In the genomic region with DNA sequence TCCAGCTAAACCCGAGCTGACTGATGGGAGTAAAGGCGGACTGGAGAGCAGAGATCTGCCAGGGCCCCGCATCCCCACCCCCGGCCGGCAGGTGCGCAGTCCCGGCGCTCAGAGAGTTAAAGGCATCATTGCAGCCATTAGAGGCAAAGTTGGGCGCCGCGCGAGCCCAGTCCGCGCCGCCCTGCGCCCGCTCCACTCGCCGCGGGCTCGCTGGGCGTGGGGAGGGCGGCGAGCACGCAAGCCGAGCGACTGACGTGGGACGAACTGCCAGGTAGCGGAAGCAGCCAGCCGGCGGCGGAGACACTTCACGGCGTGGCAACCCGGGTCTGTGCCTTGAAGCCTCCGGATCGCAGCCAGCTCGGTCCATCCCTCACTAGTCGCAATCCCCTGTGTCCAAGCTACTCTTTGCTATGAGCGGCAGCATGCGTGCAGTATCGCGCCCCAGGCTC, we compare ENCODE assay signal across 9 mouse cellular contexts. TPM values are rescaled to one million over a fixed set of nuclear protein-coding genes. Genes with fewer than 3 reads are reported as not detected.
DNase-seq lines count a peak whose midpoint lies in the region; ATAC-seq and TF ChIP-seq lines count a peak whose summit lies in the region.
"Had no signal": no experiment of that assay in that cellular context is flagged by ENCODE, and none has a peak within 500 bp of the region (broad histone marks: within the 10 kb centered on the region; RNA-seq: fewer than 3 reads in every experiment).

Vstm2a (plus strand) TSS at position 252 of the 449 bp plus-strand sequence.

- no peak within 1 kb of the TSS for H3K27ac ChIP-seq in gastrocnemius, adult 2 months
- H3K27ac ChIP-seq in bone marrow macrophage, adult 2 months (ENCODE audit: insufficient read depth, low read depth, low read length) = no peak within 1 kb of the TSS
- no peak within 1 kb of the TSS for H3K27ac ChIP-seq in embryonic fibroblast, embryonic 13.5 days (ENCODE audit: insufficient read depth, low read length)
- peak within 1 kb of the TSS; percentile 77 for H3K27ac ChIP-seq in hindbrain, embryonic 15.5 days (replicated peaks)
- peak within 1 kb of the TSS; percentile 95 for H3K27ac ChIP-seq in left cerebral cortex, adult 2 months
- peak within 1 kb of the TSS; percentile 76 for H3K27ac ChIP-seq in midbrain, postnatal 0 days (ENCODE audit: low read depth, low read length)

- TF ChIP-seq POLR2A in bone marrow macrophage, adult 2 months (IDR thresholded peaks at IDR 0.05; ENCODE audit: borderline replicate concordance, low read depth, low read length) = no peak
- TF ChIP-seq POLR2A in embryonic fibroblast, embryonic 13.5 days (IDR thresholded peaks at IDR 0.05; ENCODE audit: low read depth, low read length) = no peak

- WGBS in hindbrain, embryonic 15.5 days = 0% methylated on average over 44 of the region's 44 CpGs
- WGBS in midbrain, postnatal 0 days = 0% methylated on average over 44 of the region's 44 CpGs

- no peaks in the 10 kb centered on the region for H3K9me3 ChIP-seq in hindbrain, embryonic 15.5 days
- H3K9me3 ChIP-seq in midbrain, postnatal 0 days (ENCODE audit: low read length) = no peaks in the 10 kb centered on the region

- 0 out of 2 replicates have a peak, but pooled peaks cover 3% of the 10 kb centered on the region for H3K27me3 ChIP-seq in hindbrain, embryonic 15.5 days
- H3K27me3 ChIP-seq in midbrain, postnatal 0 days (ENCODE audit: insufficient read depth, low read length) = no peaks in the 10 kb centered on the region

- no peaks in the 10 kb centered on the region for H3K4me1 ChIP-seq in bone marrow macrophage, adult 2 months (ENCODE audit: control insufficient read depth, insufficient read depth, low read length)
- no peaks in the 10 kb centered on the region; the same call in 1 of the 2 replicates for H3K4me1 ChIP-seq in embryonic fibroblast, embryonic 13.5 days (ENCODE audit: control insufficient read depth, insufficient read depth, low read length)
- H3K4me1 ChIP-seq in hindbrain, embryonic 15.5 days (replicated peaks) = peaks cover 19% of the 10 kb centered on the region
- H3K4me1 ChIP-seq in midbrain, postnatal 0 days (ENCODE audit: insufficient read depth, low read length) = 0 out of 2 replicates have a peak, but pooled peaks cover 3% of the 10 kb centered on the region

- ATAC-seq in hindbrain, embryonic 15.5 days (ENCODE audit: low FRiP score, low read depth) = peak; percentile 89
- ATAC-seq in midbrain, postnatal 0 days (ENCODE audit: low FRiP score) = peak; percentile 85
- ATAC-seq in erythroblast, adult 5-6 weeks (replicated peaks; ENCODE audit: low FRiP score, poor library complexity, severe bottlenecking) = no peak

- DNase-seq in gastrocnemius, adult 2 months = peak; percentile 48
- DNase-seq in gastrocnemius, postnatal 25 days = no peak
- peak; percentile 75 to 82 for DNase-seq in left cerebral cortex, adult 2 months (ENCODE audit: extremely low spot score in 1 of 2, low spot score in 2 of 2)
- DNase-seq in midbrain, postnatal 0 days (ENCODE audit: low spot score) = peak; percentile 69

- no peak for TF ChIP-seq CTCF in gastrocnemius, adult 2 months (IDR thresholded peaks at IDR 0.05)
- TF ChIP-seq CTCF in bone marrow macrophage, adult 2 months (IDR thresholded peaks at IDR 0.05; ENCODE audit: low read depth, low read length) = no peak
- TF ChIP-seq CTCF in embryonic fibroblast, embryonic 13.5 days (IDR thresholded peaks at IDR 0.05; ENCODE audit: borderline replicate concordance, insufficient read depth, low read length) = no peak
- peak; percentile 28; the same call in 1 of the 2 replicates for TF ChIP-seq CTCF in left cerebral cortex, adult 2 months (IDR thresholded peaks at IDR 0.05)
- TF ChIP-seq CTCF in midbrain, postnatal 0 days (IDR thresholded peaks at IDR 0.05) = peak; percentile 47

- peak within 1 kb of the TSS; percentile 86 for H3K4me2 ChIP-seq in hindbrain, embryonic 15.5 days
- H3K4me2 ChIP-seq in midbrain, postnatal 0 days (ENCODE audit: low read depth, low read length, poor library complexity, severe bottlenecking) = peak within 1 kb of the TSS; percentile 88

- H3K9ac ChIP-seq in hindbrain, embryonic 15.5 days = peak within 1 kb of the TSS; percentile 49
- peak within 1 kb of the TSS; percentile 59 for H3K9ac ChIP-seq in midbrain, postnatal 0 days (replicated peaks; ENCODE audit: low read length, poor library complexity, severe bottlenecking)

- H3K4me3 ChIP-seq in gastrocnemius, adult 2 months = peak within 1 kb of the TSS; percentile 73
- H3K4me3 ChIP-seq in bone marrow macrophage, adult 2 months (ENCODE audit: insufficient read depth, low read length) = 0 out of 2 replicates have a peak within 1 kb of the TSS, but pooled peaks have one; percentile 1
- H3K4me3 ChIP-seq in embryonic fibroblast, embryonic 13.5 days (ENCODE audit: insufficient read depth, low read length) = peak within 1 kb of the TSS; percentile 28
- peak within 1 kb of the TSS; percentile 54 for H3K4me3 ChIP-seq in hindbrain, embryonic 15.5 days
- peak within 1 kb of the TSS; percentile 71 for H3K4me3 ChIP-seq in left cerebral cortex, adult 2 months
- H3K4me3 ChIP-seq in midbrain, postnatal 0 days (ENCODE audit: low read depth, low read length) = peak within 1 kb of the TSS; percentile 58

- H3K36me3 ChIP-seq in hindbrain, embryonic 15.5 days = no peaks in the 10 kb centered on the region
- no peaks in the 10 kb centered on the region for H3K36me3 ChIP-seq in midbrain, postnatal 0 days (ENCODE audit: insufficient read depth, low read length)

- intact Hi-C loops in gastrocnemius, adult 2 months (cut with DNase I) = no loop called here
- intact Hi-C loops in left cerebral cortex, adult 2 months (cut with DNase I) = no loop called here

RNA-seq across cellular contexts. Expression of gene Vstm2a, which starts in this region (rescaled TPM):
- total RNA-seq in gastrocnemius, adult 2 months (2021) = under 1 TPM in 1 of 2 experiments, not detected in 1; 0.18 TPM
- total RNA-seq in gastrocnemius, postnatal 25 days (2021) = under 1 TPM in 1 of 2 experiments, not detected in 1; 0.46 TPM
- polyA plus RNA-seq in bone marrow macrophage, adult 2 months (2012; ENCODE audit: insufficient read depth, insufficient read length, missing spikeins) = not detected in 2 replicates
- polyA plus RNA-seq in embryonic fibroblast, embryonic 13.5 days (2011; ENCODE audit: insufficient read length, low read depth, missing spikeins) = 0.51 TPM in 1 of 2 replicates, not detected in the other
- polyA plus RNA-seq in hindbrain, embryonic 15.5 days (2015; fragmentation: Nextera tagmentation; extraction: Ambion mirVana) = 82.4 and 92.9 TPM in 2 replicates
- total RNA-seq in left cerebral cortex, adult 2 months (2021) = 100 to 1,000 TPM; 128 to 140 TPM
- total RNA-seq in midbrain, postnatal 0 days (2014; rRNA removed) = 164 and 172 TPM in 2 replicates
- 128 and 134 TPM in 2 replicates for polyA plus RNA-seq in midbrain, postnatal 0 days (2015; fragmentation: Nextera tagmentation; extraction: Ambion mirVana)
- not detected in 2 replicates for total RNA-seq in erythroblast, adult 5-6 weeks (2015; ENCODE audit: low replicate concordance)
- not detected in 2 replicates for total RNA-seq in erythroblast, adult 5-6 weeks (2017; ENCODE audit: low replicate concordance)
- polyA plus RNA-seq: C2C12 had no signal

Comparison
In these comparisons a context has a peak if more than half of its experiments do, and no peak if none do; other contexts are left out.
1. RNA of gene Vstm2a (total RNA-seq): 164 to 172 TPM in midbrain, postnatal 0 days and 128 to 140 TPM in left cerebral cortex, adult 2 months; 0.46 TPM in gastrocnemius, postnatal 25 days, 0.18 TPM in gastrocnemius, adult 2 months and not detected in erythroblast, adult 5-6 weeks; every median in the first group is over 10 times any median in the second.
2. RNA of gene Vstm2a (polyA plus RNA-seq): 128 to 134 TPM in midbrain, postnatal 0 days and 82.4 to 92.9 TPM in hindbrain, embryonic 15.5 days; 0.51 TPM in embryonic fibroblast, embryonic 13.5 days and not detected in bone marrow macrophage, adult 2 months; every median in the first group is over 10 times any median in the second.
3. Peak in DNase-seq and H3K4me3 ChIP-seq in gastrocnemius, adult 2 months; RNA of the gene not detected or under 1 TPM.
4. H3K27ac ChIP-seq: peak in hindbrain, embryonic 15.5 days (single experiment), left cerebral cortex, adult 2 months (single experiment) and midbrain, postnatal 0 days (single experiment); none in gastrocnemius, adult 2 months (single experiment), bone marrow macrophage, adult 2 months (single experiment) and embryonic fibroblast, embryonic 13.5 days (single experiment).
5. H3K4me3 ChIP-seq: peak in every context shown above with its lines; median percentile 73 in gastrocnemius, adult 2 months; 71 in left cerebral cortex, adult 2 months; 58 in midbrain, postnatal 0 days; 54 in hindbrain, embryonic 15.5 days; 28 in embryonic fibroblast, embryonic 13.5 days; 1 in bone marrow macrophage, adult 2 months.
6. CTCF ChIP-seq: peak in left cerebral cortex, adult 2 months (single experiment) and midbrain, postnatal 0 days (single experiment); none in gastrocnemius, adult 2 months (single experiment), bone marrow macrophage, adult 2 months (single experiment) and embryonic fibroblast, embryonic 13.5 days (single experiment).